Mouse (Mus musculus): Measurements from ENCODE around the gene Bpgm. TPM values are rescaled to one million over a fixed set of nuclear protein-coding genes. Genes with fewer than 3 reads are reported as not detected.

The Bpgm gene
- 18.6 TPM for polyA plus RNA-seq (2012; fragmentation: generic; extraction: Trizol)

DNA sequence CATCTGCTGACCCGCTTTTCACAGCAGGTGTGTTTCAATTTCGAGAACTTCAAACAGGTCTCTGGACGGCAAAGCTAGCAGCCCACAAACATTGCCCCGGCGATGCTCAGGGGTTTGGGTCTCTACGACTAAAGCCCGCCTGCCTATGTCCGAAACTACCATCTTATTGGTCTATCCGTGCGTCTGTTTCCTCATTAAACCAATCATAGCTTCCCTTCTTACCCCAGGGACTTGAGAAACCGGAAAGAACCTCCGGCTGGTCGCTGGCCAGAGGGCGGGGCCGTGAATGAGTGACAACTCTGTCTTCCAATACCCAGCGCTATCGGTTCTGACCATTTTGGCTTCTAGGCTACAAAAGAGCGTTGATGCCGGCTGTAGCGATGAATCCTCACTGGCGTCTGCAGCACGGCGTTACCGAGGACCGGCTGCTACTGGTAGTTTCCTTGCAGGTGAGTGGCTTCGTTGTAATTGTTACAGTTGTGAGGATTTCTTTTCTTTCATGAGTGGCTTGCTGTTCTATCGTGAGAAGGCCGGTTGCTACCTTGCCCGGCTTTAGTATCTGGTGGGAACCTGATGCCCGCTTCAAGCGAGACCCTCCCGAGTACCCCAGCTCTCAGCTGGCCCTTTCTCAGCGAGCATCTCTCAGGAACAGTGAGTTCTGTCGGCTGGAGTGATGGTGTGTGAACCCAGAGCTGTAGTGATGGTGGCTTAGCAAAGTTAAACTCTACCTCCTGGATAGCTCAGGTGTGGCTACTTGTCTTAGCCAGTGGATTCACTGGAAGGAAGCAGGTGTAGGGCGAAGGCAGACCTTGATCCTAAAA, at the start of gene Bpgm:
Gene Bpgm (plus strand): TSS at position 234 of the 821 bp plus-strand sequence.
- H3K4me2 ChIP-seq (ENCODE audit: low read depth): peak within 1 kb of the TSS; percentile 99
- TF ChIP-seq POLR2AphosphoS2 (IDR thresholded peaks at IDR 0.05; ENCODE audit: insufficient read length, low read depth) (peak; percentile 60), POLR2A (IDR thresholded peaks at IDR 0.05; ENCODE audit: insufficient read length, low read depth) (peak; percentile 82), E2F4 (IDR thresholded peaks at IDR 0.05; ENCODE audit: insufficient read depth) (no peak), CEBPB (IDR thresholded peaks at IDR 0.05; ENCODE audit: insufficient read depth, poor library complexity, severe bottlenecking) (no peak), MYOD1 (IDR thresholded peaks at IDR 0.05; ENCODE audit: control insufficient read depth in 1 of 3, insufficient read length in 2 of 3, low read depth in 2 of 3) (no peak), MYOG (IDR thresholded peaks at IDR 0.05; ENCODE audit: control insufficient read depth in 1 of 3, insufficient read depth in 1 of 3, insufficient read length in 2 of 3, low read depth in 2 of 3) (no peak)
- H3K36me3 ChIP-seq (ENCODE audit: control insufficient read depth, insufficient read depth): no peaks in the 10 kb centered on the region
- peaks cover 7% of the 10 kb centered on the region for H3K79me2 ChIP-seq (ENCODE audit: control insufficient read depth, insufficient read depth)
- H3ac ChIP-seq (ENCODE audit: control insufficient read depth, insufficient read length): no peak within 1 kb of the TSS
- no peaks in the 10 kb centered on the region for H3K27me3 ChIP-seq (ENCODE audit: control insufficient read depth, insufficient read depth, insufficient read length)
- H3K4me3 ChIP-seq: peak within 1 kb of the TSS; percentile 58

DNA sequence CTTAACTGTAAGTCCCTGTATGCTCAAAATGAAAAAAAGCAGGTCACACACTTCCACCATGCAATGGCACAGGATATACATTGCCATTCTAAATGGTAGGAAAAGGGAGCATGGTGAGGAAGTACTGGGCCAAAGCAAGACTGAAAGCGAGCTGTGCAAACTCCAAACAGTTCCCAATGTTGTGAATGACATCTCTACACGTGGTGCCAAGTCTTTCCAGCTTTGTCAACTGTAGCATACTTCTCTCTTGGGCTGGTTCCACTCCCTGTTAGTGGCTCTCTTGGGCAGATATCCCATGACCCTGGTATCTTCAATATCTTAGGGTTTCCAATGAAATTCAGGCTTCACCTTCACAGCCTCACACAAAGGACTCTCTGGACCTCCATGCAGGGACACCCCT, 37.0 kb upstream of the Bpgm start:
- no peak overlapping the region for H3K4me2 ChIP-seq (ENCODE audit: low read depth)
- no peak overlapping the region for H3ac ChIP-seq (ENCODE audit: control insufficient read depth, insufficient read length)
- H3K79me2 ChIP-seq (ENCODE audit: control insufficient read depth, insufficient read depth): no peaks in the 10 kb centered on the region
- TF ChIP-seq USF1 (IDR thresholded peaks at IDR 0.05; ENCODE audit: low read depth): no peak
- TF ChIP-seq CEBPB (IDR thresholded peaks at IDR 0.05; ENCODE audit: insufficient read depth, poor library complexity, severe bottlenecking): no peak
- no peak for TF ChIP-seq TCF12 (IDR thresholded peaks at IDR 0.05; ENCODE audit: insufficient read depth, poor library complexity, severe bottlenecking)
- TF ChIP-seq POLR2AphosphoS2 (IDR thresholded peaks at IDR 0.05; ENCODE audit: insufficient read length, low read depth): no peak
- no peak for TF ChIP-seq TCF3 (IDR thresholded peaks at IDR 0.05; ENCODE audit: insufficient read length, low read depth)
- no peak for TF ChIP-seq SRF (IDR thresholded peaks at IDR 0.05; ENCODE audit: control insufficient read depth, insufficient read length, low read depth)
- no peak for TF ChIP-seq E2F4 (IDR thresholded peaks at IDR 0.05; ENCODE audit: insufficient read depth)
- no peak for TF ChIP-seq MAX (IDR thresholded peaks at IDR 0.05; ENCODE audit: low read depth)
- TF ChIP-seq MYOD1 (IDR thresholded peaks at IDR 0.05; ENCODE audit: control insufficient read depth in 1 of 3, insufficient read length in 2 of 3, low read depth in 2 of 3): no peak
- TF ChIP-seq REST (IDR thresholded peaks at IDR 0.05; ENCODE audit: insufficient read depth, insufficient read length): no peak
- peaks cover 4% of the 10 kb centered on the region for H3K27me3 ChIP-seq (ENCODE audit: control insufficient read depth, insufficient read depth, insufficient read length)
- no peaks in the 10 kb centered on the region for H3K36me3 ChIP-seq (ENCODE audit: control insufficient read depth, insufficient read depth)
- no peak overlapping the region for H3K4me3 ChIP-seq

DNA sequence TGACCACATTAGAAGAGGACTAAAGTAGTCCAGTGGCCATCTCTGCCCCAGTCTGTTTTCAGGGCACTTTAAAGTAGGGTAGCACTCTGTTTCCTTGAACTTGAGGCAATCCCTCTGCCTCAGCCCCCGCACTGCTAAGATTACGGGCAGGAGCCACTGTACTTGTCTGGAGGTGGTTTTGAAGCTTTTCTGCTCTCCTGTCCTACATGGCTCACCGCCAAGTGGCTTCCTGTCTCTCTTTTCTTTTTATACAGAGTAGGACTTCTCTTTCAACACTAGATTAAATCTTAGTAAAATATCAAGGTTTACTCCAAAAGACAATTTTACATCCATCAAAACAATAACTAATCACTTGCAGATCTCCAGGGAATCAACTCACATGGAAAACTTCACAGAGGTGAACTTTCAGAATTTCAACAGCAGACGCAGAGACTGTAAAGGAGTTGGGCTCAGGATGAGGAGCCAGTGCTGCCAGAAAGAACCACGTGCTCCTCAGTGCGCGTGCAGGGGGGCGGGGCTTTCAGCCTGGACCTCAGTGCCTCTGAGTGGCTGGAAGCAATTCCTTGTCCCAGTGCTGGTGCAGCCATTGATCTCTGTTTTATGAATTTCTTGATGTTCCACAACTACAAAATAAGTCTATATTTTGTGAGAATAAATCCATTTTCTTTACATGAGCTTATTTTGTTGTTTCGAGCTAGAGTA, 34.3 kb upstream of the Bpgm start:
- Histone ChIP-seq H3K79me2 (ENCODE audit: control insufficient read depth, insufficient read depth) (no peaks in the 10 kb centered on the region), H3K4me3 (no peak overlapping the region), H3K4me2 (ENCODE audit: low read depth) (no peak overlapping the region), H3ac (ENCODE audit: control insufficient read depth, insufficient read length) (no peak overlapping the region), H3K36me3 (ENCODE audit: control insufficient read depth, insufficient read depth) (no peaks in the 10 kb centered on the region), H3K27me3 (ENCODE audit: control insufficient read depth, insufficient read depth, insufficient read length) (peaks cover 4% of the 10 kb centered on the region)
- TF ChIP-seq POLR2A (IDR thresholded peaks at IDR 0.05; ENCODE audit: insufficient read length, low read depth): no peak
- TF ChIP-seq TCF3 (IDR thresholded peaks at IDR 0.05; ENCODE audit: insufficient read length, low read depth): no peak
- no peak for TF ChIP-seq MYOG (IDR thresholded peaks at IDR 0.05; ENCODE audit: control insufficient read depth in 1 of 3, insufficient read depth in 1 of 3, insufficient read length in 2 of 3, low read depth in 2 of 3)
- TF ChIP-seq CEBPB (IDR thresholded peaks at IDR 0.05; ENCODE audit: insufficient read depth, poor library complexity, severe bottlenecking): no peak
- no peak for TF ChIP-seq POLR2AphosphoS2 (IDR thresholded peaks at IDR 0.05; ENCODE audit: insufficient read length, low read depth)
- TF ChIP-seq REST (IDR thresholded peaks at IDR 0.05; ENCODE audit: insufficient read depth, insufficient read length): no peak
- no peak for TF ChIP-seq USF1 (IDR thresholded peaks at IDR 0.05; ENCODE audit: low read depth)
- no peak for TF ChIP-seq TCF12 (IDR thresholded peaks at IDR 0.05; ENCODE audit: insufficient read depth, poor library complexity, severe bottlenecking)
- no peak for TF ChIP-seq E2F4 (IDR thresholded peaks at IDR 0.05; ENCODE audit: insufficient read depth)

GRCm38 (mm10) chr6:34443791-34444190, 32.2 kb upstream of the Bpgm start:
- no peak overlapping the region for H3K4me2 ChIP-seq (ENCODE audit: low read depth)
- H3K79me2 ChIP-seq (ENCODE audit: control insufficient read depth, insufficient read depth): no peaks in the 10 kb centered on the region
- no peak overlapping the region for H3K4me3 ChIP-seq
- TF ChIP-seq TCF12 (IDR thresholded peaks at IDR 0.05; ENCODE audit: insufficient read depth, poor library complexity, severe bottlenecking) (no peak), POLR2A (IDR thresholded peaks at IDR 0.05; ENCODE audit: insufficient read length, low read depth) (no peak), MAX (IDR thresholded peaks at IDR 0.05; ENCODE audit: low read depth) (no peak), MYOG (IDR thresholded peaks at IDR 0.05; ENCODE audit: control insufficient read depth in 1 of 3, insufficient read depth in 1 of 3, insufficient read length in 2 of 3, low read depth in 2 of 3) (no peak), SRF (IDR thresholded peaks at IDR 0.05; ENCODE audit: control insufficient read depth, insufficient read length, low read depth) (no peak), MYOD1 (IDR thresholded peaks at IDR 0.05; ENCODE audit: control insufficient read depth in 1 of 3, insufficient read length in 2 of 3, low read depth in 2 of 3) (no peak), E2F4 (IDR thresholded peaks at IDR 0.05; ENCODE audit: insufficient read depth) (no peak), TCF3 (IDR thresholded peaks at IDR 0.05; ENCODE audit: insufficient read length, low read depth) (no peak), CEBPB (IDR thresholded peaks at IDR 0.05; ENCODE audit: insufficient read depth, poor library complexity, severe bottlenecking) (no peak), REST (IDR thresholded peaks at IDR 0.05; ENCODE audit: insufficient read depth, insufficient read length) (no peak), USF1 (IDR thresholded peaks at IDR 0.05; ENCODE audit: low read depth) (no peak), POLR2AphosphoS2 (IDR thresholded peaks at IDR 0.05; ENCODE audit: insufficient read length, low read depth) (no peak)
- H3K36me3 ChIP-seq (ENCODE audit: control insufficient read depth, insufficient read depth): no peaks in the 10 kb centered on the region
- H3K27me3 ChIP-seq (ENCODE audit: control insufficient read depth, insufficient read depth, insufficient read length): no peaks in the 10 kb centered on the region
- H3ac ChIP-seq (ENCODE audit: control insufficient read depth, insufficient read length): no peak overlapping the region

Measured in myocyte (in vitro differentiated cells).